8 mouse cellular contexts compared by ENCODE assay signal in genomic region chr10:86972503-86972826, GRCm38 (mm10). TPM values are rescaled to one million over a fixed set of nuclear protein-coding genes. Genes with fewer than 3 reads are reported as not detected.
DNase-seq lines count a peak whose midpoint lies in the region; ATAC-seq lines count a peak whose summit lies in the region.

No protein-coding gene starts in this region.

- no peaks in the 10 kb centered on the region for H3K27me3 ChIP-seq in kidney, embryonic 14.5 days (ENCODE audit: control insufficient read depth, insufficient read depth, low read length)
- H3K27me3 ChIP-seq in embryonic facial prominence, embryonic 12.5 days, result 0 out of 2 replicates have a peak, but pooled peaks cover 2% of the 10 kb centered on the region
- no peaks in the 10 kb centered on the region for H3K27me3 ChIP-seq in hindbrain, embryonic 14.5 days (ENCODE audit: control insufficient read depth, insufficient read depth, low read length)
- no peaks in the 10 kb centered on the region for H3K27me3 ChIP-seq in midbrain, embryonic 13.5 days

- H3K4me2 ChIP-seq in kidney, embryonic 14.5 days (replicated peaks; ENCODE audit: low read depth, low read length), result peak overlapping the region; percentile 35; the same call in 1 of the 2 replicates
- H3K4me2 ChIP-seq in embryonic facial prominence, embryonic 12.5 days (replicated peaks), result peak overlapping the region; percentile 42
- H3K4me2 ChIP-seq in hindbrain, embryonic 14.5 days (replicated peaks), result peak overlapping the region; percentile 46
- H3K4me2 ChIP-seq in midbrain, embryonic 13.5 days (replicated peaks), result peak overlapping the region; percentile 51

- no peak overlapping the region for H3K9ac ChIP-seq in kidney, embryonic 14.5 days (ENCODE audit: low read depth, low read length)
- no peak overlapping the region for H3K9ac ChIP-seq in embryonic facial prominence, embryonic 12.5 days
- H3K9ac ChIP-seq in hindbrain, embryonic 14.5 days, result no peak overlapping the region
- H3K9ac ChIP-seq in midbrain, embryonic 13.5 days (replicated peaks), result no peak overlapping the region

- H3K4me1 ChIP-seq in kidney, embryonic 14.5 days (ENCODE audit: control insufficient read depth, insufficient read depth, low read length), result no peaks in the 10 kb centered on the region
- no peaks in the 10 kb centered on the region for H3K4me1 ChIP-seq in embryonic facial prominence, embryonic 12.5 days
- no peaks in the 10 kb centered on the region for H3K4me1 ChIP-seq in hindbrain, embryonic 14.5 days (replicated peaks; ENCODE audit: control insufficient read depth, insufficient read depth, low read length)
- H3K4me1 ChIP-seq in midbrain, embryonic 13.5 days (replicated peaks), result 0 out of 2 replicates have a peak, but pooled peaks cover 7% of the 10 kb centered on the region

- 38% methylated on average over 7 of the region's 7 CpGs for WGBS in kidney, embryonic 14.5 days
- WGBS in embryonic facial prominence, embryonic 12.5 days, result 34% methylated on average over 7 of the region's 7 CpGs
- WGBS in hindbrain, embryonic 14.5 days, result 25% methylated on average over 7 of the region's 7 CpGs
- whole genome bisulfite sequencing in midbrain, embryonic 13.5 days, result 21% methylated on average over 7 of the region's 7 CpGs

- no peaks in the 10 kb centered on the region for H3K9me3 ChIP-seq in kidney, embryonic 14.5 days (ENCODE audit: control insufficient read depth, low read length)
- no peaks in the 10 kb centered on the region for H3K9me3 ChIP-seq in embryonic facial prominence, embryonic 12.5 days
- H3K9me3 ChIP-seq in hindbrain, embryonic 14.5 days (ENCODE audit: control insufficient read depth, low read length), result no peaks in the 10 kb centered on the region
- H3K9me3 ChIP-seq in midbrain, embryonic 13.5 days, result no peaks in the 10 kb centered on the region

- no peaks in the 10 kb centered on the region for H3K36me3 ChIP-seq in kidney, embryonic 14.5 days (ENCODE audit: control insufficient read depth, insufficient read depth, low read length)
- H3K36me3 ChIP-seq in embryonic facial prominence, embryonic 12.5 days, result no peaks in the 10 kb centered on the region
- H3K36me3 ChIP-seq in hindbrain, embryonic 14.5 days (replicated peaks; ENCODE audit: control insufficient read depth, insufficient read depth), result no peaks in the 10 kb centered on the region
- H3K36me3 ChIP-seq in midbrain, embryonic 13.5 days, result no peaks in the 10 kb centered on the region

- ATAC-seq in kidney, embryonic 14.5 days (ENCODE audit: low FRiP score, low TSS enrichment), result no peak
- no peak for ATAC-seq in embryonic facial prominence, embryonic 12.5 days (ENCODE audit: insufficient number of reproducible peaks, insufficient read depth, low FRiP score, low TSS enrichment)
- ATAC-seq in hindbrain, embryonic 14.5 days (ENCODE audit: low FRiP score), result peak; percentile 51; the same call in 1 of the 2 replicates
- ATAC-seq in midbrain, embryonic 13.5 days, result peak; percentile 57; the same call in 1 of the 2 replicates

- H3K4me3 ChIP-seq in kidney, embryonic 14.5 days (ENCODE audit: low read length), result no peak overlapping the region
- H3K4me3 ChIP-seq in embryonic facial prominence, embryonic 12.5 days, result peak overlapping the region; percentile 4; the same call in 1 of the 2 replicates
- H3K4me3 ChIP-seq in hindbrain, embryonic 14.5 days (replicated peaks; ENCODE audit: low read length), result peak overlapping the region; percentile 14; the same call in 1 of the 2 replicates
- H3K4me3 ChIP-seq in midbrain, embryonic 13.5 days (replicated peaks), result peak overlapping the region; percentile 22

- DNase-seq in kidney, postnatal 36 days, result no peak
- DNase-seq in hindbrain, embryonic 14.5 days (ENCODE audit: low spot score), result no peak
- DNase-seq in embryo, embryonic 10 days (ENCODE audit: low spot score), result no peak
- DNase-seq in cerebellum, adult 9-10 months, result no peak
- DNase-seq in left cerebral cortex, adult 8-10 months (ENCODE audit: low spot score in 2 of 2), result no peak

- H3K27ac ChIP-seq in kidney, embryonic 14.5 days (ENCODE audit: low read depth, low read length), result no peak overlapping the region
- no peak overlapping the region for H3K27ac ChIP-seq in embryonic facial prominence, embryonic 12.5 days
- H3K27ac ChIP-seq in hindbrain, embryonic 14.5 days, result no peak overlapping the region
- H3K27ac ChIP-seq in midbrain, embryonic 13.5 days, result no peak overlapping the region

RNA-seq across cellular contexts. Expression of gene Stab2, which starts 35.4 kb away (rescaled TPM):
- 1.8 and 3.8 TPM in 2 replicates for polyA plus RNA-seq in kidney, embryonic 14.5 days (2014; fragmentation: Nextera tagmentation; extraction: Ambion mirVana)
- 0.11 and 0.27 TPM in 2 replicates for polyA plus RNA-seq in embryonic facial prominence, embryonic 12.5 days (2016; fragmentation: Nextera tagmentation; extraction: Ambion mirVana)
- polyA plus RNA-seq in hindbrain, embryonic 14.5 days (2014; fragmentation: Nextera tagmentation; extraction: Ambion mirVana), result 0.17 TPM in 1 of 2 replicates, not detected in the other
- polyA plus RNA-seq in midbrain, embryonic 13.5 days (2015; fragmentation: Nextera tagmentation; extraction: Ambion mirVana), result 0.04 and 0.06 TPM in 2 replicates
- under 1 TPM; 0.38 to 0.59 (median 0.47) TPM for total RNA-seq in left cerebral cortex, adult 8-10 months (2022)

Comparison
In these comparisons a context has a peak if more than half of its experiments do, and no peak if none do; other contexts are left out.
1. ATAC-seq: peak in hindbrain, embryonic 14.5 days (single experiment) and midbrain, embryonic 13.5 days (single experiment); none in kidney, embryonic 14.5 days (single experiment) and embryonic facial prominence, embryonic 12.5 days (single experiment).
2. Peak in every context shown above with its lines, with median percentiles within 50 percentile points of each other: H3K4me2 ChIP-seq.